Mouse (Mus musculus): ENCODE measurements at regions not wholly inside any gene's neighbourhood (a gene's known extent, or its start where the extent isn't known, plus 50 kb on each side); places are given as distances from the start of the nearest gene placed in this dataset.

GRCm38 (mm10) chr1:55807028-55807427 lies 401.3 kb downstream of the Plcl1 start:
- WGBS: 70% methylated on average over 5 of the region's 5 CpGs
- Histone ChIP-seq H3K9me3 (ENCODE audit: control insufficient read depth, low read length) (no peaks in the 10 kb centered on the region), H3K36me3 (ENCODE audit: control insufficient read depth, insufficient read depth, low read length) (no peaks in the 10 kb centered on the region), H3K4me3 (ENCODE audit: low read length) (no peak overlapping the region), H3K4me2 (ENCODE audit: low read length) (no peak overlapping the region), H3K9ac (ENCODE audit: low read depth, low read length) (no peak overlapping the region), H3K27me3 (replicated peaks; ENCODE audit: control insufficient read depth, insufficient read depth, low read length) (no peaks in the 10 kb centered on the region), H3K4me1 (ENCODE audit: control insufficient read depth, insufficient read depth, low read depth, low read length) (no peaks in the 10 kb centered on the region), H3K27ac (ENCODE audit: low read depth, low read length) (no peak overlapping the region)
- ATAC-seq: no peak

DNA sequence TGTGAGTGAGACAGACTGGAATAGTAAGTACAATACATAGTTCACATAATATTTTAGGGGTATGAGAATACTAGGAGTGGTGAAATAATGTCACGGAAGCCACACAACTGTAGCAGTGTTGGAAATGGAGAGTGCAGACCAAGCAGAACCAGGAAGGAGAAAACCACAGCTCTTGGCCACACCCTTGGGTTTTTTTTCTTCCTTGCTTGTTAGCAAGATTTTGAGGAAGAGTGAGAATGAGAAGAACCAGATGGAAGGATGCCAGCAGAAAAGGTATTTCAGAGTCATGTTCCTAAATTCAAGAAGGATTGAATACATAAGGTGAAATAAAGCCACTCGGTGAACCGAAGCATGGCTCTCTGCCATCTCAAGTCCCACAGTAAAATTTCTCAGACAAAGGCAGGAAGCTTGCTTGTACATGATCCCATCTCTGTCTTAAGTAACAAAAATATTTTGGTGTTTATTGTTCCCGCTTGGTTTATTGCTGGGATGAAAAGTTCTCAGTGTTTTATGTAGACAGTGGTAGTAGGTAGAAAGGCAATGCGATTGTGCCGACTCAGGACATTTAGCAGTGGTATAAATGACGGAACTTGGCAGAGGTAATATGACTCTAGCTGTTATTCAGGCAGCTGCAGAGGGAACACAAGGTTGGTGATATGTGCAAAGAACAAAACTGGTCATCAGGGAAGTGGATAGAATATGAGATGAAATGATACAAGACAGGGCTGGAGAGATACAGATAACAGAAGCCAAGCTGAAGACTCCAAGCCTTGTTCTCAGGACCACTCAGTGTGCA lies 403.2 kb downstream of the Plcl1 start:
- H3K36me3 ChIP-seq (ENCODE audit: control insufficient read depth, insufficient read depth, low read length): no peaks in the 10 kb centered on the region
- H3K27me3 ChIP-seq (replicated peaks; ENCODE audit: control insufficient read depth, insufficient read depth, low read length): no peaks in the 10 kb centered on the region
- H3K4me3 ChIP-seq (ENCODE audit: low read length): no peak overlapping the region
- no peak overlapping the region for H3K4me2 ChIP-seq (ENCODE audit: low read length)
- WGBS: 86% methylated on average over 7 of the region's 7 CpGs
- H3K4me1 ChIP-seq (ENCODE audit: control insufficient read depth, insufficient read depth, low read depth, low read length): no peaks in the 10 kb centered on the region
- no peak overlapping the region for H3K9ac ChIP-seq (ENCODE audit: low read depth, low read length)
- ATAC-seq: no peak
- H3K9me3 ChIP-seq (ENCODE audit: control insufficient read depth, low read length): no peaks in the 10 kb centered on the region
- H3K27ac ChIP-seq (ENCODE audit: low read depth, low read length): no peak overlapping the region

DNA sequence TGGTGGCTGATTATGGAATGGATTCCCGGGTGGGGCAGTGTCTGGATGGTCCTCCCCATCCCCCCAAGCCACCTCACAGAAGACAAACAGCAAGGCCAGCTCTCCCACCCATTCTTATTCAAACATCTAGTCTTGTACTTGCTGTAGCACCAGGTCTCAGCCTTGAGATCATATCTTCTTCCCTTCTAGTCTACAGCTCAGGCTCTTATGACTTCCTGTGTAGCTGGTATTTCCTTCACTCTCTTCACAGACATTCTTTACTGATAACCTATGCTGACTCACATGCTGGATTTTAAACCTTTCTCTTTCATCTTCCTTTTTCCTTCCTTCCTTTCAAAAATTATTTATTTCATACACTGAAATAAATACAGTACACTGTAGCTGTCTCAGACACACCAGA lies 406.8 kb downstream of the Plcl1 start:
- 79% methylated on average over 1 of the region's 1 CpGs for WGBS
- no peaks in the 10 kb centered on the region for H3K27me3 ChIP-seq (replicated peaks; ENCODE audit: control insufficient read depth, insufficient read depth, low read length)
- no peak for ATAC-seq

DNA sequence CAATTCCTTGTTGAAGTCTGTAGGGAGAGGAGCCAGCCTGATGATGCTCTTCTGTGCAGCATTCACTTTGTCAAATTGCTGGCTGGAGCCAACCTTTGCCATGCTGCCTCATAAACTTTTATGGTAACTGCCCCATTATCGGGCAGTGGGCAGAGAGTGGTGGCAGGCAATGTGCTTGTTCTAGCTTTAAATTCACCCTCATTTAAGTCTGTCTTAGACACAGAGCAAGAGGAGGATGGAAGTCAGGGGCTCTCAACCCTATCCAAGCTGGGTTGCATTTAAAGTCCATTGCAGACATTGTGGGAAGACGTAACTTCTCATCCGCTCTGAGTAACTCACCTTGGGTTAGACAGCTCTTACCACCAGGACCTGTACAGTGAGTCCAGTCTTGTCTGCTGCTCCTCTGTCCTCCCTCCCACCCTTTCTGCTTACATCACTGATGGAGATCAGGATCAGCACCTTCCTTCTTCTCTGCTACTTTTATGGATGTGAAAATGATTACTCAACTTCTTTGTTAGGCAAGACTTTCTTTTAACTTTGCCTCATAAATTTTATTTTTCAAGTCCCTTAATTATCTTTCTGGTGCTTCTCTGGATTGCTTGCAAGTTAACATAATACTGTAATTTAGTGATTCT lies 415.3 kb downstream of the Plcl1 start:
- Histone ChIP-seq H3K9me3 (ENCODE audit: control insufficient read depth, low read length) (no peaks in the 10 kb centered on the region), H3K4me3 (ENCODE audit: low read length) (no peak overlapping the region), H3K4me1 (ENCODE audit: control insufficient read depth, insufficient read depth, low read depth, low read length) (no peaks in the 10 kb centered on the region), H3K27ac (ENCODE audit: low read depth, low read length) (no peak overlapping the region), H3K36me3 (ENCODE audit: control insufficient read depth, insufficient read depth, low read length) (no peaks in the 10 kb centered on the region), H3K9ac (ENCODE audit: low read depth, low read length) (no peak overlapping the region), H3K4me2 (ENCODE audit: low read length) (no peak overlapping the region), H3K27me3 (replicated peaks; ENCODE audit: control insufficient read depth, insufficient read depth, low read length) (no peaks in the 10 kb centered on the region)
- ATAC-seq: no peak
- WGBS: 94% methylated on average over 3 of the region's 3 CpGs

More for the DNA sequence above, 406.8 kb downstream of the Plcl1 start:
- no peaks in the 10 kb centered on the region for H3K36me3 ChIP-seq (ENCODE audit: control insufficient read depth, insufficient read depth, low read length)
- no peak overlapping the region for H3K4me2 ChIP-seq (ENCODE audit: low read length)
- H3K9ac ChIP-seq (ENCODE audit: low read depth, low read length): no peak overlapping the region
- no peak overlapping the region for H3K4me3 ChIP-seq (ENCODE audit: low read length)
- H3K9me3 ChIP-seq (ENCODE audit: control insufficient read depth, low read length): no peaks in the 10 kb centered on the region
- no peak overlapping the region for H3K27ac ChIP-seq (ENCODE audit: low read depth, low read length)
- no peaks in the 10 kb centered on the region for H3K4me1 ChIP-seq (ENCODE audit: control insufficient read depth, insufficient read depth, low read depth, low read length)

GRCm38 (mm10) chr1:55822599-55822998 lies 416.9 kb downstream of the Plcl1 start:
- Histone ChIP-seq H3K9me3 (ENCODE audit: control insufficient read depth, low read length) (no peaks in the 10 kb centered on the region), H3K4me2 (ENCODE audit: low read length) (no peak overlapping the region), H3K4me3 (ENCODE audit: low read length) (no peak overlapping the region), H3K4me1 (ENCODE audit: control insufficient read depth, insufficient read depth, low read depth, low read length) (no peaks in the 10 kb centered on the region), H3K9ac (ENCODE audit: low read depth, low read length) (no peak overlapping the region), H3K27ac (ENCODE audit: low read depth, low read length) (no peak overlapping the region), H3K27me3 (replicated peaks; ENCODE audit: control insufficient read depth, insufficient read depth, low read length) (no peaks in the 10 kb centered on the region), H3K36me3 (ENCODE audit: control insufficient read depth, insufficient read depth, low read length) (no peaks in the 10 kb centered on the region)
- no peak for ATAC-seq
- 92% methylated on average over 4 of the region's 4 CpGs for WGBS

- no peak overlapping the region for H3K9ac ChIP-seq (ENCODE audit: low read depth, low read length)
- no peaks in the 10 kb centered on the region for H3K27me3 ChIP-seq (replicated peaks; ENCODE audit: control insufficient read depth, insufficient read depth, low read length)
- H3K27ac ChIP-seq (ENCODE audit: low read depth, low read length): no peak overlapping the region
- H3K4me3 ChIP-seq (ENCODE audit: low read length): no peak overlapping the region
- H3K4me2 ChIP-seq (ENCODE audit: low read length): no peak overlapping the region
- no peaks in the 10 kb centered on the region for H3K9me3 ChIP-seq (ENCODE audit: control insufficient read depth, low read length)
- no peaks in the 10 kb centered on the region for H3K4me1 ChIP-seq (ENCODE audit: control insufficient read depth, insufficient read depth, low read depth, low read length)
- ATAC-seq: no peak
- no peaks in the 10 kb centered on the region for H3K36me3 ChIP-seq (ENCODE audit: control insufficient read depth, insufficient read depth, low read length)
Measured at GRCm38 (mm10) chr1:55827191-55827590, 421.5 kb downstream of the Plcl1 start.

- H3K9me3 ChIP-seq (ENCODE audit: control insufficient read depth, low read length): no peaks in the 10 kb centered on the region
- 92% methylated on average over 3 of the region's 3 CpGs for WGBS
- no peak for ATAC-seq
- H3K27me3 ChIP-seq (replicated peaks; ENCODE audit: control insufficient read depth, insufficient read depth, low read length): no peaks in the 10 kb centered on the region
- no peaks in the 10 kb centered on the region for H3K4me1 ChIP-seq (ENCODE audit: control insufficient read depth, insufficient read depth, low read depth, low read length)
- H3K4me3 ChIP-seq (ENCODE audit: low read length): no peak overlapping the region
- no peak overlapping the region for H3K9ac ChIP-seq (ENCODE audit: low read depth, low read length)
- H3K36me3 ChIP-seq (ENCODE audit: control insufficient read depth, insufficient read depth, low read length): no peaks in the 10 kb centered on the region
- no peak overlapping the region for H3K27ac ChIP-seq (ENCODE audit: low read depth, low read length)
- no peak overlapping the region for H3K4me2 ChIP-seq (ENCODE audit: low read length)
Measured at GRCm38 (mm10) chr1:55835281-55835680, 429.6 kb downstream of the Plcl1 start.

- 87% methylated on average over 2 of the region's 2 CpGs for WGBS
- Histone ChIP-seq H3K9me3 (ENCODE audit: control insufficient read depth, low read length) (no peaks in the 10 kb centered on the region), H3K27ac (ENCODE audit: low read depth, low read length) (no peak overlapping the region), H3K4me2 (ENCODE audit: low read length) (no peak overlapping the region), H3K36me3 (ENCODE audit: control insufficient read depth, insufficient read depth, low read length) (no peaks in the 10 kb centered on the region), H3K9ac (ENCODE audit: low read depth, low read length) (no peak overlapping the region), H3K4me1 (ENCODE audit: control insufficient read depth, insufficient read depth, low read depth, low read length) (no peaks in the 10 kb centered on the region), H3K27me3 (replicated peaks; ENCODE audit: control insufficient read depth, insufficient read depth, low read length) (no peaks in the 10 kb centered on the region), H3K4me3 (ENCODE audit: low read length) (no peak overlapping the region)
- ATAC-seq: no peak
Measured at GRCm38 (mm10) chr1:55836750-55837149, 431.0 kb downstream of the Plcl1 start.

DNA sequence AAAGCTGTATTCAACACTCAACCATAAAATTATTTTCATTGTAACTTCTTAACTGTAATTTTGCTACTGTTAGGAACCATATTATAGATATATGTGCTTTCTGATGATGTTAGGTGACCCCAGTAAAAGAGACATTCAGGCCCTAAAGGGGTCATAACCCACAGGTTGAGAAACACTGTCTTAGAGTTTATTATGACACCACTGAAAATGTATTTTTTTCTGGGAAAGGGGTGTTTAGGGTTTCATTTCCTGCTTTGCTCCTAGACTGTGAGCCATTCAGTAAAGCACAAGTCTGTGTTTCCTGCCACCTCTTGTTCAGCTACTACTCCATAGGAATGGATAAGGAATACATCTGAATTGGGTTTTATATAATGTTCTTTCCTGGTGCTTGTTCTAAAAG lies 431.6 kb downstream of the Plcl1 start:
- Histone ChIP-seq H3K4me3 (ENCODE audit: low read length) (no peak overlapping the region), H3K36me3 (ENCODE audit: control insufficient read depth, insufficient read depth, low read length) (no peaks in the 10 kb centered on the region), H3K27me3 (replicated peaks; ENCODE audit: control insufficient read depth, insufficient read depth, low read length) (no peaks in the 10 kb centered on the region), H3K9ac (ENCODE audit: low read depth, low read length) (no peak overlapping the region), H3K4me1 (ENCODE audit: control insufficient read depth, insufficient read depth, low read depth, low read length) (no peaks in the 10 kb centered on the region), H3K9me3 (ENCODE audit: control insufficient read depth, low read length) (no peaks in the 10 kb centered on the region), H3K4me2 (ENCODE audit: low read length) (no peak overlapping the region), H3K27ac (ENCODE audit: low read depth, low read length) (no peak overlapping the region)
- ATAC-seq: no peak
